Mouse (Mus musculus): ENCODE measurements around the gene Oxsr1. TPM values are rescaled to one million over a fixed set of nuclear protein-coding genes. Genes with fewer than 3 reads are reported as not detected.
"Not testable (repeated sequence)": the region's sequence is repeated elsewhere in the genome, so short reads cannot be mapped to it uniquely, and the experiment has no call there.

The Oxsr1 gene
- 3.8 and 4.1 TPM in 2 replicates for polyA plus RNA-seq (2015; fragmentation: Nextera tagmentation; extraction: Ambion mirVana)

GRCm38 (mm10) chr9:119322289-119323259 is at the start of gene Oxsr1:
Oxsr1 (minus strand) TSS chr9:119322427.
- DNase-seq (peak; percentile 99), ATAC-seq (peak; percentile 94)
- Histone ChIP-seq H3K9ac (replicated peaks) (peak within 1 kb of the TSS; percentile 84), H3K4me1 (ENCODE audit: insufficient read depth) (peaks cover 13% of the 10 kb centered on the region), H3K27me3 (ENCODE audit: insufficient read depth, low read length) (no peaks in the 10 kb centered on the region), H3K36me3 (replicated peaks; ENCODE audit: insufficient read depth, low read length) (peaks cover under 1% of the 10 kb centered on the region; the same call in 1 of the 2 replicates), H3K27ac (ENCODE audit: low read depth) (peak within 1 kb of the TSS; percentile 96), H3K9me3 (ENCODE audit: low read length) (no peaks in the 10 kb centered on the region), H3K4me3 (ENCODE audit: low read depth, low read length) (peak within 1 kb of the TSS; percentile 82), H3K4me2 (ENCODE audit: low read depth, low read length) (peak within 1 kb of the TSS; percentile 97)
- TF ChIP-seq EP300 (IDR thresholded peaks at IDR 0.05; ENCODE audit: low read depth) (peak; percentile 56), CTCF (IDR thresholded peaks at IDR 0.05; ENCODE audit: low read depth) (peak; percentile 67)
- under 1% methylated on average over 74 of the region's 76 CpGs for WGBS (ENCODE audit: insufficient replicate concordance)

GRCm38 (mm10) chr9:119371251-119371650 is 49.0 kb upstream of the Oxsr1 start:
- no peak for DNase-seq
- H3K36me3 ChIP-seq (replicated peaks; ENCODE audit: insufficient read depth, low read length), result peaks cover 3% of the 10 kb centered on the region
- no peaks in the 10 kb centered on the region for H3K4me1 ChIP-seq (ENCODE audit: insufficient read depth)
- TF ChIP-seq CTCF (IDR thresholded peaks at IDR 0.05; ENCODE audit: low read depth) (no peak), EP300 (IDR thresholded peaks at IDR 0.05; ENCODE audit: low read depth) (no peak)
- H3K4me2 ChIP-seq (ENCODE audit: low read depth, low read length), result no peak overlapping the region
- H3K27ac ChIP-seq (ENCODE audit: low read depth), result no peak overlapping the region
- ATAC-seq, result no peak
- H3K9me3 ChIP-seq (ENCODE audit: low read length), result no peaks in the 10 kb centered on the region
- no peak overlapping the region for H3K9ac ChIP-seq (replicated peaks)
- WGBS (ENCODE audit: insufficient replicate concordance), result 82% methylated on average over 4 of the region's 4 CpGs
- no peaks in the 10 kb centered on the region for H3K27me3 ChIP-seq (ENCODE audit: insufficient read depth, low read length)
- H3K4me3 ChIP-seq (ENCODE audit: low read depth, low read length), result no peak overlapping the region

GRCm38 (mm10) chr9:119370770-119371169 is 48.5 kb upstream of the Oxsr1 start:
- H3K9ac ChIP-seq (replicated peaks); H3K4me3 ChIP-seq (ENCODE audit: low read depth, low read length); H3K27me3 ChIP-seq (ENCODE audit: insufficient read depth, low read length); H3K9me3 ChIP-seq (ENCODE audit: low read length); H3K4me2 ChIP-seq (ENCODE audit: low read depth, low read length); ATAC-seq; H3K27ac ChIP-seq (ENCODE audit: low read depth); H3K36me3 ChIP-seq (replicated peaks; ENCODE audit: insufficient read depth, low read length); H3K4me1 ChIP-seq (ENCODE audit: insufficient read depth); DNase-seq: not testable (repeated sequence)
- 80% methylated on average over 4 of the region's 4 CpGs for WGBS (ENCODE audit: insufficient replicate concordance)

- ATAC-seq, result 0 out of 2 replicates have a peak, but pooled peaks have one; percentile 47
- no peaks in the 10 kb centered on the region for H3K9me3 ChIP-seq (ENCODE audit: low read length)
- no peaks in the 10 kb centered on the region for H3K27me3 ChIP-seq (ENCODE audit: insufficient read depth, low read length)
- no peak for TF ChIP-seq EP300 (IDR thresholded peaks at IDR 0.05; ENCODE audit: low read depth)
- no peak for TF ChIP-seq CTCF (IDR thresholded peaks at IDR 0.05; ENCODE audit: low read depth)
- no peak overlapping the region for H3K27ac ChIP-seq (ENCODE audit: low read depth)
- no peak for DNase-seq
- H3K9ac ChIP-seq (replicated peaks), result no peak overlapping the region
- peaks cover 3% of the 10 kb centered on the region for H3K36me3 ChIP-seq (replicated peaks; ENCODE audit: insufficient read depth, low read length)
- H3K4me1 ChIP-seq (ENCODE audit: insufficient read depth), result no peaks in the 10 kb centered on the region
- 77% methylated on average over 3 of the region's 3 CpGs for WGBS (ENCODE audit: insufficient replicate concordance)
- no peak overlapping the region for H3K4me3 ChIP-seq (ENCODE audit: low read depth, low read length)
- H3K4me2 ChIP-seq (ENCODE audit: low read depth, low read length), result no peak overlapping the region
These were observed 46.1 kb upstream of the Oxsr1 start for GRCm38 (mm10) chr9:119368367-119368766.

GRCm38 (mm10) chr9:119365284-119365683 is 43.1 kb upstream of the Oxsr1 start, which contains the start of gene Slc22a14:
Slc22a14 (minus strand) TSS chr9:119365553.
- WGBS (ENCODE audit: insufficient replicate concordance), result 49% methylated on average over 7 of the region's 7 CpGs
- no peak within 1 kb of the TSS for H3K4me2 ChIP-seq (ENCODE audit: low read depth, low read length)
- H3K27me3 ChIP-seq (ENCODE audit: insufficient read depth, low read length), result no peaks in the 10 kb centered on the region
- ATAC-seq (no peak), DNase-seq (no peak)
- H3K9ac ChIP-seq (replicated peaks), result no peak within 1 kb of the TSS
- H3K36me3 ChIP-seq (replicated peaks; ENCODE audit: insufficient read depth, low read length), result peaks cover 3% of the 10 kb centered on the region
- H3K4me3 ChIP-seq (ENCODE audit: low read depth, low read length), result no peak within 1 kb of the TSS
- H3K27ac ChIP-seq (ENCODE audit: low read depth), result no peak within 1 kb of the TSS
- H3K9me3 ChIP-seq (ENCODE audit: low read length), result no peaks in the 10 kb centered on the region
- no peak for TF ChIP-seq EP300 (IDR thresholded peaks at IDR 0.05; ENCODE audit: low read depth)
- no peak for TF ChIP-seq CTCF (IDR thresholded peaks at IDR 0.05; ENCODE audit: low read depth)
- no peaks in the 10 kb centered on the region for H3K4me1 ChIP-seq (ENCODE audit: insufficient read depth)

- H3K4me2 ChIP-seq (ENCODE audit: low read depth, low read length), result no peak overlapping the region
- no peaks in the 10 kb centered on the region for H3K27me3 ChIP-seq (ENCODE audit: insufficient read depth, low read length)
- DNase-seq (no peak), ATAC-seq (no peak)
- no peak overlapping the region for H3K27ac ChIP-seq (ENCODE audit: low read depth)
- 84% methylated on average over 12 of the region's 12 CpGs for WGBS (ENCODE audit: insufficient replicate concordance)
- H3K36me3 ChIP-seq (replicated peaks; ENCODE audit: insufficient read depth, low read length), result peaks cover 3% of the 10 kb centered on the region
- no peak overlapping the region for H3K9ac ChIP-seq (replicated peaks)
- no peak overlapping the region for H3K4me3 ChIP-seq (ENCODE audit: low read depth, low read length)
- no peaks in the 10 kb centered on the region for H3K9me3 ChIP-seq (ENCODE audit: low read length)
- TF ChIP-seq CTCF (IDR thresholded peaks at IDR 0.05; ENCODE audit: low read depth) (no peak), EP300 (IDR thresholded peaks at IDR 0.05; ENCODE audit: low read depth) (no peak)
- H3K4me1 ChIP-seq (ENCODE audit: insufficient read depth), result 0 out of 2 replicates have a peak, but pooled peaks cover 2% of the 10 kb centered on the region
These were observed 41.0 kb upstream of the Oxsr1 start for GRCm38 (mm10) chr9:119363229-119363628.

Data from liver, postnatal 0 days (tissue).